Mouse (Mus musculus): Measurements from ENCODE around the gene Marc2. TPM values are rescaled to one million over a fixed set of nuclear protein-coding genes. Genes with fewer than 3 reads are reported as not detected.

Marc2 gene
- polyA plus RNA-seq, 1 experiment from 2014 or later: 197 TPM

GRCm38 (mm10) chr1:184771202-184771890 is 74.9 kb downstream of the Marc2 start:
- H3K4me2 ChIP-seq (replicated peaks; ENCODE audit: low read depth): no peak overlapping the region
- no peak overlapping the region for H3K9ac ChIP-seq (ENCODE audit: low read length)
- ATAC-seq (ENCODE audit: low FRiP score, low TSS enrichment) (peak; percentile 54; the same call in 1 of the 2 replicates), DNase-seq (ENCODE audit: low spot score) (peak; percentile 76)
- H3K4me1 ChIP-seq (replicated peaks; ENCODE audit: control insufficient read depth, insufficient read depth): no peaks in the 10 kb centered on the region
- no peak overlapping the region for H3K27ac ChIP-seq (replicated peaks)
- no peaks in the 10 kb centered on the region for H3K36me3 ChIP-seq (ENCODE audit: control insufficient read depth, insufficient read depth, low read length)
- no peaks in the 10 kb centered on the region for H3K9me3 ChIP-seq (ENCODE audit: control insufficient read depth, low read length)
- TF ChIP-seq EP300 (optimal IDR thresholded peaks at IDR 0.05) (no peak), CTCF (IDR thresholded peaks at IDR 0.05; ENCODE audit: low read depth) (peak; percentile 86)
- 22% methylated on average over 18 of the region's 18 CpGs for WGBS
- H3K4me3 ChIP-seq (ENCODE audit: low read depth, low read length): no peak overlapping the region
- H3K27me3 ChIP-seq (ENCODE audit: control insufficient read depth, insufficient read depth, low read length): no peaks in the 10 kb centered on the region

GRCm38 (mm10) chr1:184763866-184764265 is 82.4 kb downstream of the Marc2 start:
- no peaks in the 10 kb centered on the region for H3K4me1 ChIP-seq (replicated peaks; ENCODE audit: control insufficient read depth, insufficient read depth)
- ATAC-seq (ENCODE audit: low FRiP score, low TSS enrichment): no peak
- no peak for DNase-seq (ENCODE audit: low spot score)
- WGBS: 48% methylated on average over 3 of the region's 3 CpGs
- no peak overlapping the region for H3K27ac ChIP-seq (replicated peaks)
- no peaks in the 10 kb centered on the region for H3K9me3 ChIP-seq (ENCODE audit: control insufficient read depth, low read length)
- H3K27me3 ChIP-seq (ENCODE audit: control insufficient read depth, insufficient read depth, low read length): no peaks in the 10 kb centered on the region
- no peak overlapping the region for H3K4me2 ChIP-seq (replicated peaks; ENCODE audit: low read depth)
- H3K36me3 ChIP-seq (ENCODE audit: control insufficient read depth, insufficient read depth, low read length): no peaks in the 10 kb centered on the region
- TF ChIP-seq CTCF (IDR thresholded peaks at IDR 0.05; ENCODE audit: low read depth) (no peak), EP300 (optimal IDR thresholded peaks at IDR 0.05) (no peak)
- H3K4me3 ChIP-seq (ENCODE audit: low read depth, low read length): no peak overlapping the region
- no peak overlapping the region for H3K9ac ChIP-seq (ENCODE audit: low read length)

MicroRNA genes within 50 kb of the gene (microRNA counts, 519-probe panel; counts per million panel counts)
- 3,510 counts per million, percentile 18 among the panel's probes with 10 or more counts for microRNA mmu-miR-1981

Small RNA genes within 50 kb of the gene (microRNA-seq; reads per million reads assigned to microRNA genes)
- gene Mir1981: 46.0 reads per million, percentile 35 among the genes with 10 or more reads in this experiment

Other genes starting within 250 kb of the Marc2 start
- 5.4 and 6.9 TPM in 2 replicates for gene Hlx, start 113.8 kb downstream of the Marc2 start, polyA plus RNA-seq (2015; fragmentation: Nextera tagmentation; extraction: Ambion mirVana)
- gene Marc1, start 35.1 kb downstream of the Marc2 start, polyA plus RNA-seq (2015; fragmentation: Nextera tagmentation; extraction: Ambion mirVana): 0.32 and 0.65 TPM in 2 replicates
- gene C130074G19Rik, start 36.8 kb upstream of the Marc2 start, polyA plus RNA-seq (2015; fragmentation: Nextera tagmentation; extraction: Ambion mirVana): 1.9 TPM in 2 replicates
- gene Mark1, start 153.1 kb upstream of the Marc2 start, polyA plus RNA-seq (2015; fragmentation: Nextera tagmentation; extraction: Ambion mirVana): 1.0 and 1.4 TPM in 2 replicates

All from stomach, postnatal 0 days (tissue).